Mouse (Mus musculus): Measurements from ENCODE around the gene Taf6. TPM values are rescaled to one million over a fixed set of nuclear protein-coding genes. Genes with fewer than 3 reads are reported as not detected.

The Taf6 gene
- polyA plus RNA-seq, 1 experiment from 2014 or later, result 93.5 TPM

DNA sequence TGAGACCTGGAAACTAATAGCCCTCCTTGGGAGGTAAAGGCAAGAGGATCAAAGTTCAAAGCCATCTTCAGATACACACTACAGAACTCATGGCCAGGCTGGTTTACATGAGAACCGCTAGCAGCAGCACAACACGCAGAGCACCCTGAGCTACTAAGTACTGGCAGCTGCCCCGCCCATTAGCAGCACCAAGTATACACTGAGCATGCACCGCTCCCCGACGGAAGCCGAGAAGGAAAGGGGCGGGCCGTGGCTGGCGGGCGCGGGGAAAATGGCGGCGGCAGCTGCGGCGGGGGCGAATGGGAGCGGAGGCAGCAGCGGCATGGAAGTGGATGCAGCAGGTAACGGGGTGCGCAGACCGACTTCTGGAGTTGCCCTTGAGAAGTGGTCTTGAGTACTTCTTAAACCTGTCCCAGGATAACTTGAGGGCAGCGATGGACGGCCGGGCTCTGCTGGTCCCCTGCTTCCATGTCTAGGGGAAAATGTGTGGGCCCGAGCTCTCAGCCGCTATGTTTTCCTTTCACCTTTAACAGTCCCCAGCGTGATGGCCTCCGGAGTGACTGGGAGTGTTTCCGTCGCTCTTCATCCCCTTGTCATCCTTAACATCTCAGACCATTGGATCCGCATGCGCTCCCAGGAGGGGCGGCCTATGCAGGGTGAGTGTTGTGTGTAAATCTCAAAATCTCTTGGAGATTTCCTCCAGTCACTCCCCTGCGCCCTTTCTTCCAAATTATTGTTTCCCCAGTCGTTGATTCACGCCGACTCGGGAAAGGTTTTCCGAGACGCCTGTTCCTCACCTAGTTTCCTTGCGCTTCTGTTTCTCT is 26.2 kb downstream of the Taf6 start, which contains the start of gene Cops6:
Gene Cops6 (plus strand): TSS at position 230 of the 824 bp plus-strand sequence.
- H3K4me1 ChIP-seq (ENCODE audit: control insufficient read depth, insufficient read depth, low read length), result peaks cover 12% of the 10 kb centered on the region
- peak within 1 kb of the TSS; percentile 78 for H3K4me3 ChIP-seq (replicated peaks; ENCODE audit: low read depth, low read length)
- peak within 1 kb of the TSS; percentile 88 for H3K4me2 ChIP-seq (ENCODE audit: low read length)
- WGBS, result under 1% methylated on average over 42 of the region's 42 CpGs
- H3K9ac ChIP-seq (replicated peaks; ENCODE audit: low read length), result peak within 1 kb of the TSS; percentile 82
- H3K27ac ChIP-seq (replicated peaks; ENCODE audit: low read depth, low read length), result peak within 1 kb of the TSS; percentile 76
- H3K9me3 ChIP-seq (ENCODE audit: control insufficient read depth, low read length), result no peaks in the 10 kb centered on the region
- peak; percentile 95 for ATAC-seq (ENCODE audit: low FRiP score, low TSS enrichment)
- peaks cover 40% of the 10 kb centered on the region for H3K36me3 ChIP-seq (ENCODE audit: control insufficient read depth, insufficient read depth, low read length)
- DNase-seq, result peak; percentile 96
- H3K27me3 ChIP-seq (ENCODE audit: control insufficient read depth, insufficient read depth, low read length), result no peaks in the 10 kb centered on the region

DNA sequence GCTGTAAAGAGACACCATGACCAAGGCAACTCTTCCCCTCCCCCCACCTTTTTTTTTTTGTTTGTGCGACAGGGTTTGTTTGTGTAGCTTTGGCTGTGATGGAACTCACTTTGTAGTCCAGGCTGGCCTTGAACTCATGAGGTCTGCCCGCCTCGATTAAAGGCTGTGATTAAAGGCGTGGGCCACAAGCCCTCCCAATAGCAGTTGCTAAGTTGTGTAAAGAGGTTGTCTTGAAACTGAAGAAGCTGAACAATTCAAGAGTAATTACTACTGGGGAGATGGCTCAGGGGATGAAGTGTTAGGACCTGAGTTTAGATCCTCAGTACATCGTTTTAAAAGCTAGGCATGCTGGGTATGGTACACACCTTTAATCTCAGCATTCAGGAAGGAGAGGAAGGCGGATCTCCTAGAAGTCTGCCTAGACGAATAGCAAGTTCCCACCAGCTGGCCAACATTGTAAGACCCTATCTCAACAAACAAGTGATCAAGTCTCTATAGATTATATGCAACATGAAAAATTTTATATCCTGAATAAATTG is 27.0 kb downstream of the Taf6 start:
- DNase-seq (no peak), ATAC-seq (ENCODE audit: low FRiP score, low TSS enrichment) (no peak; the same call in 1 of the 2 replicates)
- Histone ChIP-seq H3K27ac (replicated peaks; ENCODE audit: low read depth, low read length) (peak overlapping the region; percentile 76), H3K4me1 (ENCODE audit: control insufficient read depth, insufficient read depth, low read length) (peaks cover 12% of the 10 kb centered on the region), H3K4me3 (replicated peaks; ENCODE audit: low read depth, low read length) (peak overlapping the region; percentile 78), H3K4me2 (ENCODE audit: low read length) (peak overlapping the region; percentile 88), H3K27me3 (ENCODE audit: control insufficient read depth, insufficient read depth, low read length) (no peaks in the 10 kb centered on the region), H3K9ac (replicated peaks; ENCODE audit: low read length) (peak overlapping the region; percentile 82; the same call in 1 of the 2 replicates), H3K36me3 (ENCODE audit: control insufficient read depth, insufficient read depth, low read length) (peaks cover 32% of the 10 kb centered on the region), H3K9me3 (ENCODE audit: control insufficient read depth, low read length) (no peaks in the 10 kb centered on the region)
- 68% methylated on average over 7 of the region's 7 CpGs for WGBS

- ATAC-seq (ENCODE audit: low FRiP score, low TSS enrichment) (peak; percentile 96), DNase-seq (peak; percentile 96)
- under 1% methylated on average over 31 of the region's 31 CpGs for WGBS
- Histone ChIP-seq H3K4me1 (ENCODE audit: control insufficient read depth, insufficient read depth, low read length) (peaks cover 11% of the 10 kb centered on the region), H3K9ac (replicated peaks; ENCODE audit: low read length) (peak within 1 kb of the TSS; percentile 98), H3K4me3 (replicated peaks; ENCODE audit: low read depth, low read length) (peak within 1 kb of the TSS; percentile 80), H3K36me3 (ENCODE audit: control insufficient read depth, insufficient read depth, low read length) (peaks cover 27% of the 10 kb centered on the region), H3K27me3 (ENCODE audit: control insufficient read depth, insufficient read depth, low read length) (no peaks in the 10 kb centered on the region), H3K27ac (replicated peaks; ENCODE audit: low read depth, low read length) (peak within 1 kb of the TSS; percentile 99), H3K4me2 (ENCODE audit: low read length) (peak within 1 kb of the TSS; percentile 86), H3K9me3 (ENCODE audit: control insufficient read depth, low read length) (no peaks in the 10 kb centered on the region)
Measured at GRCm38 (mm10) chr5:138155443-138155976, 31.7 kb downstream of the Taf6 start, which contains the start of gene Zfp113. TSS of gene Zfp113 (minus strand) at chr5:138155744.

DNA sequence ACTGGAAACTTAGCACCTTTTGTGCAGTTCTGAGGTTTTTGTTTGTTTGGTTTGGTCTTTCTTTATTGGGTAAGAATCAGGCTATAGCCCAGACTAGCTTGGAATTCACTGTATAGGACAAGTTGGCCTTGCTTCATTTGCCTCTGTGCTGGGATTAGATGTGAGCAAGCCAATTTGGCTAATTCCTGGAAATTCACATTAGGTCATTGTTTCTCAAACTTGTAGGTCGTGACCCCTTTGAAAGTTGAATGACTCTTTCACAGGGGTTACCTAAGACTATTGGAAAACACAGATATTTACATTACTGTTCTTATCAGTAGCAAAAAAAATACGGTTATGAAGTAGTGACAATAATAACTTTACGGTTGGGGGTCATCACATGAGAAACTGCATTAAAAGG is 32.9 kb downstream of the Taf6 start:
- DNase-seq (no peak), ATAC-seq (ENCODE audit: low FRiP score, low TSS enrichment) (no peak)
- WGBS, result 87% methylated on average over 3 of the region's 3 CpGs
- Histone ChIP-seq H3K4me3 (replicated peaks; ENCODE audit: low read depth, low read length) (peak overlapping the region; percentile 80), H3K27ac (replicated peaks; ENCODE audit: low read depth, low read length) (peak overlapping the region; percentile 99; the same call in 1 of the 2 replicates), H3K9ac (replicated peaks; ENCODE audit: low read length) (peak overlapping the region; percentile 98), H3K9me3 (ENCODE audit: control insufficient read depth, low read length) (no peaks in the 10 kb centered on the region), H3K27me3 (ENCODE audit: control insufficient read depth, insufficient read depth, low read length) (no peaks in the 10 kb centered on the region), H3K36me3 (ENCODE audit: control insufficient read depth, insufficient read depth, low read length) (peaks cover 32% of the 10 kb centered on the region), H3K4me2 (ENCODE audit: low read length) (peak overlapping the region; percentile 86), H3K4me1 (ENCODE audit: control insufficient read depth, insufficient read depth, low read length) (peaks cover 8% of the 10 kb centered on the region; the same call in 1 of the 2 replicates)

DNA sequence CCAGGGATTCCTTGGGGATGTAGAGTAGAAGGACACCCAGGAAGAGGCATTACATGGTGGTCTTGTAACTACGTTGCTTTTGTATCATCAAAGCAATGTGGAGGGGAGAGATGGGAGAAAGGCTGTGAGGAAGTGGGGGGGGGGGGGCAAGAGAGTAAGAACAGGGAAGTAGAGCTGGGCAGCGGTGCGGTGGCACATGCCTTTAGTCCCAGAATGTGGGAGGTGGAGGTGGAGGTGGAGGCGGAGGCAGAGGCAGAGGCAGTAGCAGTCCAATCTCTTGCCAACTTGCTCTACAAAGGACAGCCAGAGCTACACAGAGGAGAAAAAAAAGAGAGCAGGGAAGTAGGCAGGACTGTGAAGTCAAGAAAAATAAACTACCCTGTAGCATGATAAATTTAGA is 48.7 kb downstream of the Taf6 start:
- Histone ChIP-seq H3K4me1 (ENCODE audit: control insufficient read depth, insufficient read depth, low read length) (no peaks in the 10 kb centered on the region), H3K27me3 (ENCODE audit: control insufficient read depth, insufficient read depth, low read length) (no peaks in the 10 kb centered on the region), H3K27ac (replicated peaks; ENCODE audit: low read depth, low read length) (no peak overlapping the region), H3K4me2 (ENCODE audit: low read length) (no peak overlapping the region), H3K36me3 (ENCODE audit: control insufficient read depth, insufficient read depth, low read length) (peaks cover 46% of the 10 kb centered on the region), H3K9ac (replicated peaks; ENCODE audit: low read length) (no peak overlapping the region), H3K9me3 (ENCODE audit: control insufficient read depth, low read length) (no peaks in the 10 kb centered on the region), H3K4me3 (replicated peaks; ENCODE audit: low read depth, low read length) (no peak overlapping the region)
- ATAC-seq (ENCODE audit: low FRiP score, low TSS enrichment) (no peak), DNase-seq (no peak)
- 84% methylated on average over 4 of the region's 4 CpGs for WGBS

DNA sequence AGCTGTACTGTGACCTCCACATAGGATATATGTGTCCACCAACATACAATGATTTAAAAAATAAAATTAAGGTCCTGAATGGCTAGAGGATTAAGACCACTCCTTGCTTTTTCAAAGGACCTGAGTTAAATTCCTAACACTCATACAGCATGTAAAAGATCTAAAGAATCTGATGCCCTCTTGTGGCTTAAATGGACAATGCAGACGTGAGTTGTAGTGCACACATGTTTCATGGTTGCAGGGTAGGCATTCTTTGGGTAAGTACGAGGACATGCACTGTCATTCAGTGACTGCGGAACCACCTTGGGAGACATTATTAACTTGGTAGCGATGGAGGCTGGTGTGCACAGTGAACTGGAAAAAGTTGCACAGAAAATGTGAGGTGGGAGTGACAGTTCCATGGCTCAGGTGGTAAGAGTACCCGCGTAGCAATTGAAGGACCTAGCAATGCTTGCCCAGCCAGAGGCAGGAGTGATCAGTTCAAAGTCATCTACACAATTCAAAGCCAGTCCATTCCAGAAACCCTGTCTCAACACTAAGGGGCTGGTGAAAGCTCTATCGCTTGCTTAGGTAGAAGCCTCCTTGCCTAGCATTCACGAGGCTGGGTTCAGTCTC is 49.2 kb downstream of the Taf6 start:
- DNase-seq, result peak; percentile 85
- WGBS, result 66% methylated on average over 8 of the region's 8 CpGs
- no peaks in the 10 kb centered on the region for H3K9me3 ChIP-seq (ENCODE audit: control insufficient read depth, low read length)
- H3K9ac ChIP-seq (replicated peaks; ENCODE audit: low read length), result no peak overlapping the region
- peak; percentile 46; the same call in 1 of the 2 replicates for ATAC-seq (ENCODE audit: low FRiP score, low TSS enrichment)
- H3K36me3 ChIP-seq (ENCODE audit: control insufficient read depth, insufficient read depth, low read length), result peaks cover 46% of the 10 kb centered on the region
- no peaks in the 10 kb centered on the region for H3K27me3 ChIP-seq (ENCODE audit: control insufficient read depth, insufficient read depth, low read length)
- no peaks in the 10 kb centered on the region for H3K4me1 ChIP-seq (ENCODE audit: control insufficient read depth, insufficient read depth, low read length)
- no peak overlapping the region for H3K4me2 ChIP-seq (ENCODE audit: low read length)
- H3K27ac ChIP-seq (replicated peaks; ENCODE audit: low read depth, low read length), result no peak overlapping the region
- no peak overlapping the region for H3K4me3 ChIP-seq (replicated peaks; ENCODE audit: low read depth, low read length)

- Histone ChIP-seq H3K4me3 (replicated peaks; ENCODE audit: low read depth, low read length) (no peak overlapping the region), H3K9ac (replicated peaks; ENCODE audit: low read length) (no peak overlapping the region), H3K4me2 (ENCODE audit: low read length) (no peak overlapping the region), H3K9me3 (ENCODE audit: control insufficient read depth, low read length) (no peaks in the 10 kb centered on the region), H3K27me3 (ENCODE audit: control insufficient read depth, insufficient read depth, low read length) (no peaks in the 10 kb centered on the region), H3K36me3 (ENCODE audit: control insufficient read depth, insufficient read depth, low read length) (peaks cover 48% of the 10 kb centered on the region), H3K4me1 (ENCODE audit: control insufficient read depth, insufficient read depth, low read length) (no peaks in the 10 kb centered on the region), H3K27ac (replicated peaks; ENCODE audit: low read depth, low read length) (no peak overlapping the region)
- DNase-seq (no peak), ATAC-seq (ENCODE audit: low FRiP score, low TSS enrichment) (no peak)
- WGBS, result 91% methylated on average over 4 of the region's 4 CpGs
Measured at GRCm38 (mm10) chr5:138137257-138137656, 50.0 kb downstream of the Taf6 start.

DNA sequence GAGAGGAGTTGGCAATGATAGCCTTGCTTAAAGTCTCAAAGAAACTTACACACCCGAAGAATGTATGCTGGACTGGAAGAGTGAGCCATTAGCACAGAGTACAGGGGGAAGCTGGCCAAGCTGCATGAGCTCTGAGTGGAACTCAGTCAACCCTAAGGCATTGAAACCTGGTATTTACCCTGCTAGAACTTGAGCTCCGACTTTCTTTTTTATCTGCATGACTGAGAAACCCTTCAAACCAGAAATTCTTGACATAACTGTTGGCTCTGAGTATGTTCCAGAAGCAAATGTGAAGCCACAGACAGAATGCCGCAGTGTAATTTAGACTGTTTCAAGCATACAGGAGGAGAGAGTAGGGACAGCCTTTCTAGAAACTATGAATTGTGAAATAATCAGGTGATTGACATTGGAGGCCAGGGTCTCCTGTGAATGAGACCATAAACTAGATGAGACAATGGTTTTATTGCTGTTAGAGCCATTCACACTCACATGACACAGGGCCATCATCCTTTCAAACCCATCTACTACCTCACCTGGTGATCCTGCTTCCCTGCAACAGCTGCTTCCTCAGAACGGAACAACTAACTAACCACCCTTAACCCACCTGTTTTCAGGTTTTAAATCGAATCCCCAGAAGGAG is 54.7 kb downstream of the Taf6 start:
- no peak overlapping the region for H3K4me3 ChIP-seq (replicated peaks; ENCODE audit: low read depth, low read length)
- no peak overlapping the region for H3K9ac ChIP-seq (replicated peaks; ENCODE audit: low read length)
- DNase-seq (no peak), ATAC-seq (ENCODE audit: low FRiP score, low TSS enrichment) (no peak)
- H3K27me3 ChIP-seq (ENCODE audit: control insufficient read depth, insufficient read depth, low read length), result no peaks in the 10 kb centered on the region
- H3K27ac ChIP-seq (replicated peaks; ENCODE audit: low read depth, low read length), result no peak overlapping the region
- no peaks in the 10 kb centered on the region for H3K9me3 ChIP-seq (ENCODE audit: control insufficient read depth, low read length)
- no peak overlapping the region for H3K4me2 ChIP-seq (ENCODE audit: low read length)
- WGBS, result 95% methylated on average over 5 of the region's 5 CpGs
- H3K36me3 ChIP-seq (ENCODE audit: control insufficient read depth, insufficient read depth, low read length), result peaks cover 77% of the 10 kb centered on the region
- H3K4me1 ChIP-seq (ENCODE audit: control insufficient read depth, insufficient read depth, low read length), result no peaks in the 10 kb centered on the region

Measured in midbrain, embryonic 14.5 days (tissue).